Mouse (Mus musculus) mature B cell (primary cell): ENCODE measurements around the gene Zc3h4.

ENCODE experiments used
- in situ Hi-C: fragments of 300-500 bp; cut with MboI; formaldehyde crosslinking; loops from 2 replicates; pipeline ENCODE4 v1.14.3; 2019

Gene Zc3h4

GRCm38 (mm10) chr7:16476600-16476989 is 75.9 kb downstream of the Zc3h4 start:
- in situ Hi-C loops: no loop called here

GRCm38 (mm10) chr7:16477628-16478027 is 76.9 kb downstream of the Zc3h4 start, which contains the start of gene Npas1:
Npas1 (minus strand) TSS chr7:16477728.
- in situ Hi-C loops: no loop called here
